Mouse (Mus musculus): ENCODE data around the gene Ubap1l. TPM values are rescaled to one million over a fixed set of nuclear protein-coding genes. Genes with fewer than 3 reads are reported as not detected.
"Not testable (repeated sequence)": the region's sequence is repeated elsewhere in the genome, so short reads cannot be mapped to it uniquely, and the experiment has no call there.

Gene Ubap1l
- total and polyA plus RNA-seq, 2 experiments from 2014 or later, result 0.59 to 7.4 TPM

DNA sequence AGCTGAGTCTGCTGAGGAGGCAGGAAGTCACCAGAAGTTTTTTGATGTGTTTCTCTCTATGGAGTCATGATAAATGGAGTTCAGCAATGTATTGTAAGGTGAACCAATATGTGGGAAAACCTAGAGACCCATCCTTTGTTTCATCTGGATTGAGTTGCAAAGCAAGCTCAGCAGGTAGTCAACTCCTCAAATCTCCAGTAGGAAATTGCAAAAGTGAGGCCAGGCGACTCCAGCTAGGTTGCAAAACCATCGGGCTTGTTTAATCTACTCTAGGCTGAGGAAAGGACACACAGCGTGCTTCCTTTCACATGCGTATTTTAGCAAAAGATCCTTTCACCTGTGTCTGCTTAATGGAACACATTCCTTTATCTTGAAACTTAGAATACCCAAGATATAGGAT lies 21.7 kb upstream of the Ubap1l start:
- no peak for ATAC-seq
- no peak overlapping the region for H3K27ac ChIP-seq (ENCODE audit: low read depth, low read length)
- no peaks in the 10 kb centered on the region for H3K36me3 ChIP-seq (ENCODE audit: insufficient read depth)
- 82% methylated on average over 4 of the region's 4 CpGs for WGBS
- no peaks in the 10 kb centered on the region for H3K4me1 ChIP-seq (ENCODE audit: insufficient read depth)
- H3K9ac ChIP-seq, result no peak overlapping the region
- no peak overlapping the region for H3K4me2 ChIP-seq (ENCODE audit: low read depth)
- H3K27me3 ChIP-seq (ENCODE audit: insufficient read depth, low read length), result no peaks in the 10 kb centered on the region
- DNase-seq, result no peak
- no peak overlapping the region for H3K4me3 ChIP-seq (ENCODE audit: low read depth, low read length)
- no peak for TF ChIP-seq CTCF (IDR thresholded peaks at IDR 0.05; ENCODE audit: low read depth)
- no peaks in the 10 kb centered on the region for H3K9me3 ChIP-seq (ENCODE audit: low read length)

DNA sequence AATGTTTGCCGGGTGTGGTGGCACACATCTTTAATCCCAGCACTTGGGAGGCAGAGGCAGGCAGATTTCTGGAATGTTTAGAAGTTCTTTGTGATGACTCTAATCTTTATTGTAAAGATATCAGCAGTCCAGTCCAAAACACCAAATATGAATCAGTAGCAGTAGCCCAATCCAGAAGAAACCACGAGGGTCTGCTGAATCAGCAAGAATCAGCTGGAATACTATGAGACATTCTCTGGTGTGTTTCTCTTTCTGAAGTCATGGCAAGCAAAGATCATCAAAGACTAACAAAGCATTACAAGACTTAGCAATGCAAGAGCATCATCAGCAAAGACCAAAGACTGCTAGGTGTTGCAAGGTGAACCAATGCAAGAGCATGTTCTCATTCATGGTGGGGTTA lies 20.4 kb upstream of the Ubap1l start:
- Histone ChIP-seq H3K9ac (no peak overlapping the region), H3K4me1 (ENCODE audit: insufficient read depth) (no peaks in the 10 kb centered on the region; the same call in 1 of the 2 replicates), H3K36me3 (ENCODE audit: insufficient read depth) (no peaks in the 10 kb centered on the region), H3K9me3 (ENCODE audit: low read length) (no peaks in the 10 kb centered on the region), H3K4me3 (ENCODE audit: low read depth, low read length) (no peak overlapping the region), H3K27me3 (ENCODE audit: insufficient read depth, low read length) (no peaks in the 10 kb centered on the region), H3K27ac (ENCODE audit: low read depth, low read length) (no peak overlapping the region), H3K4me2 (ENCODE audit: low read depth) (no peak overlapping the region)
- DNase-seq (no peak), ATAC-seq (no peak)
- 88% methylated on average over 2 of the region's 2 CpGs for WGBS
- no peak for TF ChIP-seq CTCF (IDR thresholded peaks at IDR 0.05; ENCODE audit: low read depth)

GRCm38 (mm10) chr9:65345439-65345838 lies 15.4 kb upstream of the Ubap1l start:
- peak; percentile 33 for TF ChIP-seq CTCF (IDR thresholded peaks at IDR 0.05; ENCODE audit: low read depth)

DNA sequence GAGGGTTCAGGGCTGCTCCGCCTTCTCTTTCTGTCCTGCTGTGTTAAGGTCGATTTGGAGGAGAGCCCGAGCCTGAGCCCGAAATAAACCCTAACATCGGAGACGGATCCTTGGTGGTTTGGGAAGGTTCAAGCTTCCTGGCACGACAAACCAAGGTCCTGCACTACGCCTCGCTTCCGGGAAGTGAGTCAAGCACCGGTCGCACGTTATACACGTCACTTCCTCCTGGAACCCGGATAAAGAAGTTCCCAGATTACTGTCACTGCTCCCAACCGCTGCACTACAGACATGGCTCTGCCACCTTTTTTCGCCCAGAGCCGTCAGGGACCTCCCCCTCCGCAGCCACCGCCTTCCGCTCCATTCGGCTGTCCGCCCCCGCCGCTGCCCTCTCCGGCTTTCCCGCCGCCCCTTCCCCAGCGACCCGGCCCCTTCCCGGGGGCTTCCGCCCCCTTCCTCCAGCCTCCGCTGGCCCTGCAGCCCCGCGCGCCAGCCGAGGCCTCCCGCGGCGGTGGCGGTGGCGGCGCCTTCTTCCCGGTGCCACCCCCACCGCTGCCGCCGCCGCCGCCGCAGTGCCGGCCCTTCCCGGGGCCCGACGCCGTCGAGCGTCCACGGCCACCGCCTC lies 14.9 kb upstream of the Ubap1l start, which contains the start of gene Pdcd7:
TSS of gene Pdcd7 (plus strand) at position 251 of the 622 bp plus-strand sequence.
- Histone ChIP-seq H3K9me3 (ENCODE audit: low read length) (no peaks in the 10 kb centered on the region), H3K4me2 (ENCODE audit: low read depth) (peak within 1 kb of the TSS; percentile 87), H3K4me1 (ENCODE audit: insufficient read depth) (peaks cover 14% of the 10 kb centered on the region), H3K36me3 (ENCODE audit: insufficient read depth) (no peaks in the 10 kb centered on the region), H3K9ac (peak within 1 kb of the TSS; percentile 93), H3K27me3 (ENCODE audit: insufficient read depth, low read length) (no peaks in the 10 kb centered on the region), H3K27ac (ENCODE audit: low read depth, low read length) (peak within 1 kb of the TSS; percentile 97), H3K4me3 (ENCODE audit: low read depth, low read length) (peak within 1 kb of the TSS; percentile 99)
- TF ChIP-seq CTCF (IDR thresholded peaks at IDR 0.05; ENCODE audit: low read depth), result no peak
- under 1% methylated on average over 54 of the region's 59 CpGs for WGBS
- peak; percentile 98 for DNase-seq
- ATAC-seq, result peak; percentile 98

More at GRCm38 (mm10) chr9:65345439-65345838, 15.4 kb upstream of the Ubap1l start:
- Histone ChIP-seq H3K9ac (peak overlapping the region; percentile 93), H3K4me2 (ENCODE audit: low read depth) (peak overlapping the region; percentile 87), H3K4me1 (ENCODE audit: insufficient read depth) (peaks cover 14% of the 10 kb centered on the region), H3K27ac (ENCODE audit: low read depth, low read length) (peak overlapping the region; percentile 97), H3K4me3 (ENCODE audit: low read depth, low read length) (peak overlapping the region; percentile 99)
- DNase-seq (peak; percentile 54), ATAC-seq (peak; percentile 53)
- H3K27me3 ChIP-seq (ENCODE audit: insufficient read depth, low read length); H3K36me3 ChIP-seq (ENCODE audit: insufficient read depth); H3K9me3 ChIP-seq (ENCODE audit: low read length): not testable (repeated sequence)
- 57% methylated on average over 11 of the region's 11 CpGs for WGBS

GRCm38 (mm10) chr9:65346476-65347111 lies 14.2 kb upstream of the Ubap1l start:
- Histone ChIP-seq H3K9me3 (ENCODE audit: low read length) (no peaks in the 10 kb centered on the region), H3K27me3 (ENCODE audit: insufficient read depth, low read length) (no peaks in the 10 kb centered on the region), H3K27ac (ENCODE audit: low read depth, low read length) (peak overlapping the region; percentile 97), H3K9ac (peak overlapping the region; percentile 93), H3K4me3 (ENCODE audit: low read depth, low read length) (peak overlapping the region; percentile 99), H3K4me2 (ENCODE audit: low read depth) (peak overlapping the region; percentile 87), H3K36me3 (ENCODE audit: insufficient read depth) (no peaks in the 10 kb centered on the region), H3K4me1 (ENCODE audit: insufficient read depth) (peaks cover 14% of the 10 kb centered on the region)
- ATAC-seq, result peak; percentile 54
- TF ChIP-seq CTCF (IDR thresholded peaks at IDR 0.05; ENCODE audit: low read depth), result no peak
- peak; percentile 49 for DNase-seq
- under 1% methylated on average over 75 of the region's 77 CpGs for WGBS

DNA sequence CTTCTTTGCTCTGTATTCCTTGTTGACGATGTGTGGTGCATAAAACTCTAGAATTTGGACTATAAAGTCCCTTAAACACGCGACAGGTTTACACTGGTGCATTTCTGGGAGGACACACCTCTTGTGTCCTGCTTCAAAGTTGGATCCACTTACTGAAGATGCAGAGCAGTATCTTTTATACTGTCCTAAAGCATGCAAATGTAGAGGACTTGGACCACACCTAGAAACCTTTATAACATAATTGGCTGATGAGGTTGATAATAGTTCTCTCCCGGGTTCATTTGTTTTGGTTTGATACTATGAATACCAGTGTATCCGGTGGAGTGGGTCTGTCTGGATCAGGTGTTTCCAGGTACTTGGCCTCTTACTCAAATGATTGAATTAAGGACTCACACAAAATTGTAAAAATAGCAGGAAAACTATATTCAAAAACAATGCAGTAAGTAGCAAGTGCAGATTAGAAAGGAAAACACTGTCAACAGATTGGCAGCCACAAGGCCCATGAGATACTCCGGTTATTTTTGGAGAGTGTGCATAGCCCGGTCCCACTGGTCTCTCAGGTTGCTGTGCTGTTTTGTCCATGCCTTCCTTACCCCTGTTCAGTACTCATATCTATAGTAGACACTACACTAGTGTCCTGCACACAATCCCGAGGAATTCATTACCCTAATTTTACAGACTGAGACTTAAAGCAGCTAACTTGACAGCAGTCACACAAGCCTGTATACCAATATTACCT lies 13.6 kb upstream of the Ubap1l start:
- Histone ChIP-seq H3K36me3 (ENCODE audit: insufficient read depth) (no peaks in the 10 kb centered on the region), H3K27ac (ENCODE audit: low read depth, low read length) (peak overlapping the region; percentile 97; the same call in 1 of the 2 replicates), H3K9me3 (ENCODE audit: low read length) (no peaks in the 10 kb centered on the region), H3K27me3 (ENCODE audit: insufficient read depth, low read length) (no peaks in the 10 kb centered on the region), H3K9ac (peak overlapping the region; percentile 93), H3K4me3 (ENCODE audit: low read depth, low read length) (peak overlapping the region; percentile 99), H3K4me2 (ENCODE audit: low read depth) (peak overlapping the region; percentile 87), H3K4me1 (ENCODE audit: insufficient read depth) (peaks cover 14% of the 10 kb centered on the region)
- 47% methylated on average over 8 of the region's 8 CpGs for WGBS
- no peak for ATAC-seq
- DNase-seq, result no peak
- TF ChIP-seq CTCF (IDR thresholded peaks at IDR 0.05; ENCODE audit: low read depth), result no peak

Measured in forebrain, postnatal 0 days (tissue).